Mouse (Mus musculus): ENCODE measurements around the gene Xndc1. TPM values are rescaled to one million over a fixed set of nuclear protein-coding genes. Genes with fewer than 3 reads are reported as not detected.
"Not testable (repeated sequence)": the region's sequence is repeated elsewhere in the genome, so short reads cannot be mapped to it uniquely, and the experiment has no call there.

The Xndc1 gene
- polyA plus RNA-seq, 1 experiment = 18.1 TPM

DNA sequence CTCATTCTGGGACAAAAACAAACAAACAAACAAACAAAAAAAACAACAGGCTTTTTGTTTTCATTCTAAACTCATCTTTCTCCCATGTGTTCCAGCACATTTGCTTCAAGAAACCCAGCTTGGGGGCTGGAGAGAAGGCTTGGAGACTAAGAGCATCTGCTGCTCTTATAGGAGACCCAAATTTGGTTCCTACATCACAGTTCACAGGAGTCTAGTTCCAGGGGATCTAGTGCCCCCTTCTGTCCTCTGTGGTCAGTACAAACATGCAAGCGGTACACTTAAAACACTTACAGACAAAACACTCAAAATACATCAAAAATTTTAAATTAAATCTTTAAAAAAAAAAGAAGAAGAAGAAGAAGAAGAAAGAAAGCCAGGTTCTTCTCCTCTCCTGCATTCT, 30.4 kb upstream of the Xndc1 start:
- TF ChIP-seq POLR2A (IDR thresholded peaks at IDR 0.05; ENCODE audit: borderline replicate concordance, low read depth, low read length) (no peak), CTCF (IDR thresholded peaks at IDR 0.05; ENCODE audit: low read depth, low read length) (no peak)
- Histone ChIP-seq H3K4me1 (ENCODE audit: control insufficient read depth, insufficient read depth, low read length) (peaks cover 27% of the 10 kb centered on the region), H3K27ac (ENCODE audit: insufficient read depth, low read depth, low read length) (no peak overlapping the region), H3K4me3 (ENCODE audit: insufficient read depth, low read length) (no peak overlapping the region)

DNA sequence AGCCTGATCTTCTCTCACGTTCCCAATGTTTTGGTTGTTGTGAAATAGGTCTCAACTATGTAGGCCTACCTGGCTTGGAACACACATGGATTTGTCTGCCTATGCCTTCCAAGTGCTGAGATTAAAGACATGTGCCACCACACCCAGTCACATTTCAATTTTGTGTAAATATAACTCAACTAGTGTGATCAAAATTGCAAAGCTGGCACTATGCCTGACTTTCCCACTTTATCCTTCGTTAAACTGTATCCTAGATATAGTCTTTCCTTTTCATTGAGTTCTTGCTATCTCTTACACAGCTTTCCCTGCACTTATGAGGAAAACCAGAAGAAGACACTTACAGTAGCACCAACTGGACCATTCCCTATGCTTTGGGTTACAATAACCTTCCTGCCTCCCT, 29.8 kb upstream of the Xndc1 start:
- TF ChIP-seq CTCF (IDR thresholded peaks at IDR 0.05; ENCODE audit: low read depth, low read length) = no peak
- TF ChIP-seq POLR2A (IDR thresholded peaks at IDR 0.05; ENCODE audit: borderline replicate concordance, low read depth, low read length) = no peak
- Histone ChIP-seq H3K4me3 (ENCODE audit: insufficient read depth, low read length) (no peak overlapping the region), H3K4me1 (ENCODE audit: control insufficient read depth, insufficient read depth, low read length) (peaks cover 24% of the 10 kb centered on the region), H3K27ac (ENCODE audit: insufficient read depth, low read depth, low read length) (no peak overlapping the region)

DNA sequence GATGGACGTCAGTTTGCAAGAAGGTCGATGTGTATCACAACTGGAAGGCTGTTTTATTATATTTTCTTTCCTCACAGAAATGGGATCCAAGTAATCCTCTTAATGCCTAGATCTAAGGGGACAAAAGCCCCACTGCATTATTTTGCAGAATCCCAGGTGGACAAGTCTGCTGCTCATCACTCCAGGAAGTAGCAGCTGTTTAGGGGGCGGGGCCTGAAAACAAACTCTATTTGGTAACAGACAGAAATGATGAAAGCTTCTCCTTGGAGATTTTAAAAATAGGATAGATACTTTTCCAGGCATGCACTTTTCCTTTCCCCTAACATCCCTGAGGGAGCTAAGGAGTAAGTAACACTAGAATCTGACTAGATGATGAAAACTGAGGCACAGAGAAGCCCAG, 28.0 kb upstream of the Xndc1 start:
- no peak overlapping the region for H3K27ac ChIP-seq (ENCODE audit: insufficient read depth, low read depth, low read length)
- H3K4me1 ChIP-seq (ENCODE audit: control insufficient read depth, insufficient read depth, low read length) = peaks cover 13% of the 10 kb centered on the region

DNA sequence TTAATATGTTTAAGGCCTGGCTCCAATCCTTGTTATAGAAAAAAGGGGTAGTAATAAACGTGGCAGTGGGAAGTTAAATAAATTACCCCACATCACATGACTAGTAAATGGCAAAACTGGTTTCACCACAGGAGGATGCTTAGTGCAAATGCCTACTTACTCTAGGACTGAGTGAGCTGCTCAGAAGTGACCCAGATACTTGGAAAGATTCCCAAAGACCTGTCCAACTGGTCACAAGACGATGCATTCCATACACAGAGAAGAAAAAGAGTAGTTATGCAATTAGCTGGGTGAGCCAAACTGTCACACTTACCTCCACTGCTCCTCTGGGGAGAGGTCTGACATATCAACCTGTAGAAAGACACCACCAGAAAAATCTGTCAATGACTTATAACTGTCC, 23.0 kb upstream of the Xndc1 start:
- TF ChIP-seq POLR2A (IDR thresholded peaks at IDR 0.05; ENCODE audit: borderline replicate concordance, low read depth, low read length) = no peak
- TF ChIP-seq CTCF (IDR thresholded peaks at IDR 0.05; ENCODE audit: low read depth, low read length) = no peak
- Histone ChIP-seq H3K4me1 (ENCODE audit: control insufficient read depth, insufficient read depth, low read length) (peaks cover 20% of the 10 kb centered on the region), H3K27ac (ENCODE audit: insufficient read depth, low read depth, low read length) (0 out of 2 replicates have a peak overlapping the region, but pooled peaks have one; percentile 14), H3K4me3 (ENCODE audit: insufficient read depth, low read length) (no peak overlapping the region)

More for the DNA sequence above, 28.0 kb upstream of the Xndc1 start:
- TF ChIP-seq POLR2A (IDR thresholded peaks at IDR 0.05; ENCODE audit: borderline replicate concordance, low read depth, low read length) = no peak
- TF ChIP-seq CTCF (IDR thresholded peaks at IDR 0.05; ENCODE audit: low read depth, low read length) = no peak
- H3K4me3 ChIP-seq (ENCODE audit: insufficient read depth, low read length) = no peak overlapping the region

DNA sequence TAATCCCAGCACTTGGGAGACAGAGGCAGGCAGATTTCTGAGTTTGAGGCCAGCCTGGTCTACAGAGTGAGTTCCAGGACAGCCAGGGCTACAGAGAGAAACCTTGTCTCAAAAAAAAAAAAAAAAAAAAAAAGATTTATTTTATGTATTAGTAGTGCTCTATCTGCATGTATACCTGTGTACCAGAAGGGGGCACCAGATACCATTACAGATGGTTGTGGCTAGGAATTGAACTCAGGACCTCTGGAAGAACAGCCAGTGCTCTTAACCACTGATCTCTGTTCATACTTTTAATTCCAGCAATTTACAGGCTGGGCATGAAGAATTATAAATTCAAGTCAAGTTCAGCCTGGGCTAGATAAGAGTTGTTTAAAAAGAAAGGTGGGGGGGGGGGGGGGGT, 16.8 kb upstream of the Xndc1 start:
- H3K4me1 ChIP-seq (ENCODE audit: control insufficient read depth, insufficient read depth, low read length); H3K27ac ChIP-seq (ENCODE audit: insufficient read depth, low read depth, low read length); H3K4me3 ChIP-seq (ENCODE audit: insufficient read depth, low read length): not testable (repeated sequence)

DNA sequence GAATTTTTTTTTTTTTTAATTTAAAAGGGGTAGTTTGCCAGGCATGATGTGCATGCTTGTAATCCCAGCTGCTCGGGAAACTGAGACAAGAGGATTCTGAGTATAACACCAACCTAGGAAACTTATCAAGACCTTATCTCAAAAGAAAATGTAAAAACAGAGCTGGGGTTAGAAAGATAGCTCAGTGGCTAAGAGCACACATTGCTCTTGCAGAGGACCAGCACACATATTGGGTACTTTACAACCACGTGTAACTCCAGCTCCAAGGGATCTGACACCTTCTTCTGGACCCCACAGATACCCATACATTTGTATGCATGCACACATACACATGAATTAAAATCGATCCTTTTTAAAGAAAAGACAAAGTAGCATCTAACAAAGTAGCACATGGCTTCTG, 4.0 kb upstream of the Xndc1 start:
- TF ChIP-seq CTCF (IDR thresholded peaks at IDR 0.05; ENCODE audit: low read depth, low read length) (no peak), POLR2A (IDR thresholded peaks at IDR 0.05; ENCODE audit: borderline replicate concordance, low read depth, low read length) (no peak)
- Histone ChIP-seq H3K4me1 (ENCODE audit: control insufficient read depth, insufficient read depth, low read length) (peaks cover 8% of the 10 kb centered on the region), H3K4me3 (ENCODE audit: insufficient read depth, low read length) (no peak overlapping the region), H3K27ac (ENCODE audit: insufficient read depth, low read depth, low read length) (no peak overlapping the region)

DNA sequence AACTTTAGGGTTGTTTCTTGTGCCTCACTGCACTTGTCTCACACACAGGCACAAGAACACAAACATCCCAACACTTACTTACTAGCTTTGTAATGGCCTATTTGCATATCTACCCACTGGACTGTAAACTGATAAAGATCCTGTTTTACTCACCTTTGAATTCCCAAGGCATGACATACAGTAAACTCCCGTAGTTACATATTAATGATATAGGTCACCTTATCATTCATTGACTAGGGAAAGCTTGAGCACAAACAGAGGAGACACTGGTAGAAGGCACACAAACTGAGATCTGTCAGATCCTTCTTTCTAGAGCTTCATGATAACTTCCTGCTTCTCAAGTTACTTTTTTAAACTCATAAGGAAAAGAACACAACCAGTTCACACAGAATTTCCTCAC, 3.1 kb upstream of the Xndc1 start:
- no peak overlapping the region for H3K27ac ChIP-seq (ENCODE audit: insufficient read depth, low read depth, low read length)
- TF ChIP-seq CTCF (IDR thresholded peaks at IDR 0.05; ENCODE audit: low read depth, low read length) (no peak), POLR2A (IDR thresholded peaks at IDR 0.05; ENCODE audit: borderline replicate concordance, low read depth, low read length) (no peak)
- peaks cover 12% of the 10 kb centered on the region for H3K4me1 ChIP-seq (ENCODE audit: control insufficient read depth, insufficient read depth, low read length)
- no peak overlapping the region for H3K4me3 ChIP-seq (ENCODE audit: insufficient read depth, low read length)

DNA sequence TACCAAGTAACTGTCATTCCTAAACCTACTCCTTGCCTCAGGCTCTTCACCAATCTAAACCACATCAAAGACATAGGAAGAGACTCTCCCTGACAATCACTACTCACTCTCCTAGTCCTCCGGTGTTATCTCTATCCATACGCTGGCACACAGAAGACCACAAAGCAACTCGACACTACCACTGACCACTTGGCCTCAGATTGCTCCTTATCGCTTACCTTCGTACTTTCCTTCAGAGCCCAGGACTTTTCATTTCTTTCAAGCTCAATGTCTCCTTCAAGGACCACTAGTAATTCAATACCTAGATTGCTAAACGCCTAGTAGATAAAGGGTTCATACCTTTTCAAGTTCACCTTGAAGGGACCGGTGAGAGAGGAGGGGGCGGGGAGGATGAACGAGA, 1.4 kb upstream of the Xndc1 start:
- TF ChIP-seq POLR2A (IDR thresholded peaks at IDR 0.05; ENCODE audit: borderline replicate concordance, low read depth, low read length) (no peak), CTCF (IDR thresholded peaks at IDR 0.05; ENCODE audit: low read depth, low read length) (no peak)
- Histone ChIP-seq H3K27ac (ENCODE audit: insufficient read depth, low read depth, low read length) (no peak overlapping the region), H3K4me1 (ENCODE audit: control insufficient read depth, insufficient read depth, low read length) (peaks cover 12% of the 10 kb centered on the region), H3K4me3 (ENCODE audit: insufficient read depth, low read length) (peak overlapping the region; percentile 90; the same call in 1 of the 2 replicates)

DNA sequence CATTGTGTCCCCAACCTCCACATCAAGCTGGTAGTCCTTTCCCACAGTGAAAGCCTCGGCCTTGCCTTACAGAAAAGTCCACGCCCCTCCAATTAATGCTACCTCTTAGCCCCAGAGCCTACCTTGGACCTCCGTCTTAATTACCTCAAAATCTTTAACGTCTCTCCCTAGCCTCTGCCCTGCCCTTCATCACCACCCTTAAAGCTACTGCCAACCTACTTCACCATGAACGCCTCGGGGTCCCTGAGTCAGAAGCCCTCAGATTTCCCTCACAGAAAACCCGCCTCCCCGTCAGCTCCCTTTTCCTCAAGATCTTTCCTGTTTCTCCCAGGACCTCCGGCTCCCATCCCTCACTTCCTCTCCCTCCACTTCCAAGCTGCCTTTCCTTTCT, 661 bp upstream of the Xndc1 start:
- no peak for TF ChIP-seq CTCF (IDR thresholded peaks at IDR 0.05; ENCODE audit: low read depth, low read length)
- TF ChIP-seq POLR2A (IDR thresholded peaks at IDR 0.05; ENCODE audit: borderline replicate concordance, low read depth, low read length) = 0 out of 2 replicates have a peak, but pooled peaks have one; percentile 33
- no peak overlapping the region; the same call in 1 of the 2 replicates for H3K27ac ChIP-seq (ENCODE audit: insufficient read depth, low read depth, low read length)
- peak overlapping the region; percentile 90 for H3K4me3 ChIP-seq (ENCODE audit: insufficient read depth, low read length)
- peaks cover 12% of the 10 kb centered on the region for H3K4me1 ChIP-seq (ENCODE audit: control insufficient read depth, insufficient read depth, low read length)

DNA sequence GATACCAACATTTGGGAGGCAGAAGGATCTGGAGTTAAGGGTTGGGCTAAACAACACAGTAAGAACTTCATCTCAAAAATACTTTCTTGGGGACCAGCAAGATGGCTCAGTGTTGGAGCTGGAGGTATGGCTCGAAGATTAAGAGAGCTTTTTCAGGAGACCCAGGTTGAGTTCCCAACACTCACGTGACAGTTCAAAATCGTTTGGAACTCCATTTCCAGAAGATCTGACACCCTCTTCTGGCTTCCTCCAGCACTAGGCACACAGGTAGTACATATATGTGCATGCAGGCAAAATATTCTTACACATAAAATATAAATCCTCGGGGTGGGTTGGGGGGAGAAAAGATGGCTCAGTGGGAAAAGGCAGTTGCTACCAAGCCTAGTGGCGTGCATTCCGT, 1.1 kb downstream of the Xndc1 start:
- Histone ChIP-seq H3K27ac (ENCODE audit: insufficient read depth, low read depth, low read length) (no peak overlapping the region), H3K4me3 (ENCODE audit: insufficient read depth, low read length) (peak overlapping the region; percentile 90), H3K4me1 (ENCODE audit: control insufficient read depth, insufficient read depth, low read length) (peaks cover 12% of the 10 kb centered on the region)
- no peak for TF ChIP-seq CTCF (IDR thresholded peaks at IDR 0.05; ENCODE audit: low read depth, low read length)
- TF ChIP-seq POLR2A (IDR thresholded peaks at IDR 0.05; ENCODE audit: borderline replicate concordance, low read depth, low read length) = no peak

DNA sequence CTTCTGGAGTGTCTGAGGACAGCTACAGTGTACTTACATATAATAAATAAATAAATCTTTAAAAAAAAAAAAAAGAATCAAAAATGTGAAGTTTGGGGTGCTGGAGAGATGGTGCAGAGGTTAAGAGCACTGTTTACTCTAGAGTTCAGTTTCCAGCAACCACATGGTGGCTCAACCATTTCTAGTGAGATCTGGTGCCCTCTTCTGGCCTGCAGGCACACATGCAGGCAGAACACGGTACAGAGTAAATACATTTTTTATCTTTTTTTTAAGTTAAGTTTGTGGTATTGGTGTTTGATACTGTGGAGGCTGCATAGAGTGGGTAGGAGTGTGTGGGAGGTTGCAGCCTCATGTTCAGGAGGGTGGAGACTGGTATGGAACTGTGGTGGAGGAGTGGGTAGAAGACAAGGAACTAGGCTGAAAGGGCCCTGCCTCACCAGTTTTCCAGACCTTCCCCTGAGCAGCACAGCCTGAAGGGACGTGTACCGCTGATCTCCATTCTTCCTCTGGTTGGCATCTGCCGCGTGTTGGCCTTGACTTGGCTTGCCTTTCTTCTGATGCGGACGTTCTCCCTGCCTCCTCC, 11.5 kb downstream of the Xndc1 start:
- Histone ChIP-seq H3K4me3 (ENCODE audit: insufficient read depth, low read length) (no peak overlapping the region), H3K27ac (ENCODE audit: insufficient read depth, low read depth, low read length) (no peak overlapping the region), H3K4me1 (ENCODE audit: control insufficient read depth, insufficient read depth, low read length) (no peaks in the 10 kb centered on the region)
- TF ChIP-seq CTCF (IDR thresholded peaks at IDR 0.05; ENCODE audit: low read depth, low read length) (peak; percentile 52), POLR2A (IDR thresholded peaks at IDR 0.05; ENCODE audit: borderline replicate concordance, low read depth, low read length) (no peak)
